Mouse (Mus musculus) testis, adult 2 months (tissue): Measurements from ENCODE around the gene Cmtm7.

Source experiments
- CTCF ChIP-seq: fragments of 200-500 bp; IDR thresholded peaks from 2 replicates; pipeline ENCODE4 v1.5.1; 2012; ENCODE audit warnings: low read depth, mild to moderate bottlenecking, inconsistent platforms, low read length, moderate library complexity; ENCODE audit not compliant: control insufficient read depth, insufficient read depth, insufficient replicate concordance
- POLR2A ChIP-seq: fragments of 200-500 bp; IDR thresholded peaks from 2 replicates; pipeline ENCODE4 v1.6.1; 2012; ENCODE audit warnings: low read depth, mild to moderate bottlenecking, inconsistent platforms, low read length, moderate library complexity; ENCODE audit not compliant: control insufficient read depth

- TF ChIP-seq CTCF, result no peak
- TF ChIP-seq POLR2A, result no peak
Observed at GRCm38 (mm10) chr9:114736442-114736841, 45.2 kb downstream of the Cmtm7 start.
